Mouse (Mus musculus) brain, embryonic 14.5 days (tissue): Measurements from ENCODE around the gene Pdgfd.

Source experiments
- CTCF ChIP-seq: fragments of 200-500 bp; IDR thresholded peaks from 2 replicates; pipeline ENCODE4 v1.5.1; 2012; ENCODE audit warnings: inconsistent platforms, mild to moderate bottlenecking, moderate library complexity, borderline replicate concordance; ENCODE audit not compliant: insufficient read depth, insufficient read length; ENCODE audit errors: extremely low read depth
- POLR2A ChIP-seq: fragments of 200-500 bp; IDR thresholded peaks from 2 replicates; pipeline ENCODE4 v1.6.1; 2012; ENCODE audit warnings: mild to moderate bottlenecking, inconsistent platforms, borderline replicate concordance; ENCODE audit not compliant: poor library complexity, insufficient read depth, insufficient read length, severe bottlenecking; ENCODE audit errors: extremely low read depth

DNA sequence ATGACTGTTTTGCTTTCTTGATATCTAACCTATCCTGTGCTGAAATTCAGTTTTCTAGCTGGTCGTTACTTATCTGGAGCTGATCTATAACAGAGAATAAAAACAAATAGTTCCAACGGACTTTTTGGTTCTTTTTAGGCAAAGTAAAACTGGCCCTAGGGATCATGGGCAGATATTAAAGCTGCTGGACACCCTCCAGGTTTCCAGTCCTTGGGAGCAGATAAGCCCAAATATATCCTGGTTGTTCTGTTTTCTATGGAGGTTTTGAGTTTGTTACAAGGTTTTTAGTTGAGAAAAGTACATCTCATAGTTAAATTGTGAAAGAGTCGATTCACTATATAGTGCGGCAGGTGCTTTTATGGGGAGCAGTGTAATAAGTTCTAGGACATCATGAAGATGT is 7.3 kb downstream of the Pdgfd start:
- TF ChIP-seq CTCF, result no peak
- no peak for TF ChIP-seq POLR2A
